Mouse (Mus musculus): ENCODE measurements around the gene Gm45234. TPM values are rescaled to one million over a fixed set of nuclear protein-coding genes. Genes with fewer than 3 reads are reported as not detected.

The Gm45234 gene
- total RNA-seq, 2 experiments from 2014 or later = not detected

Other genes starting within 250 kb of the Gm45234 start
- gene C1ra, start 243.6 kb downstream of the Gm45234 start, total RNA-seq (2015) = 4.7 and 4.8 TPM in 2 replicates
- gene C1ra, start 243.6 kb downstream of the Gm45234 start, total RNA-seq (2017) = 3.4 and 3.8 TPM in 2 replicates
- gene C1s1, start 213.7 kb downstream of the Gm45234 start, total RNA-seq (2015) = 0.14 TPM in 1 of 2 replicates, not detected in the other
- 0.28 and 1.0 TPM in 2 replicates for gene C1s1, start 213.7 kb downstream of the Gm45234 start, total RNA-seq (2017)
- not detected in 2 replicates for gene C1rb, start 185.7 kb downstream of the Gm45234 start, total RNA-seq (2015)
- gene C1rb, start 185.7 kb downstream of the Gm45234 start, total RNA-seq (2017) = not detected in 2 replicates
- gene C1s2, start 119.9 kb downstream of the Gm45234 start, total RNA-seq (2015) = not detected in 2 replicates
- 0.16 TPM in 1 of 2 replicates, not detected in the other for gene C1s2, start 119.9 kb downstream of the Gm45234 start, total RNA-seq (2017)
- 32.8 and 48.3 TPM in 2 replicates for gene Lpcat3, start 93.0 kb downstream of the Gm45234 start, total RNA-seq (2015)
- gene Lpcat3, start 93.0 kb downstream of the Gm45234 start, total RNA-seq (2017) = 22.4 and 24.8 TPM in 2 replicates
- gene Emg1, start 43.8 kb downstream of the Gm45234 start, total RNA-seq (2015) = 144 and 179 TPM in 2 replicates
- gene Emg1, start 43.8 kb downstream of the Gm45234 start, total RNA-seq (2017) = 170 and 206 TPM in 2 replicates
- gene Phb2, start 43.7 kb downstream of the Gm45234 start, total RNA-seq (2015) = 99.5 and 115 TPM in 2 replicates
- gene Phb2, start 43.7 kb downstream of the Gm45234 start, total RNA-seq (2017) = 152 and 160 TPM in 2 replicates
- gene Ptpn6, start 17.3 kb downstream of the Gm45234 start, total RNA-seq (2015) = 308 and 336 TPM in 2 replicates
- 1,009 and 1,024 TPM in 2 replicates for gene Ptpn6, start 17.3 kb downstream of the Gm45234 start, total RNA-seq (2017)
- gene Grcc10, start 14.6 kb downstream of the Gm45234 start, total RNA-seq (2015) = 177 and 203 TPM in 2 replicates
- gene Grcc10, start 14.6 kb downstream of the Gm45234 start, total RNA-seq (2017) = 121 and 136 TPM in 2 replicates
- gene Atn1, start 503 bp upstream of the Gm45234 start, total RNA-seq (2015) = 25.7 and 29.8 TPM in 2 replicates
- gene Atn1, start 503 bp upstream of the Gm45234 start, total RNA-seq (2017) = 3.0 and 10.9 TPM in 2 replicates
- gene Eno2, start 13.7 kb upstream of the Gm45234 start, total RNA-seq (2015) = not detected in 2 replicates
- gene Eno2, start 13.7 kb upstream of the Gm45234 start, total RNA-seq (2017) = not detected in 2 replicates
- not detected in 2 replicates for gene Lrrc23, start 23.7 kb upstream of the Gm45234 start, total RNA-seq (2015)
- gene Lrrc23, start 23.7 kb upstream of the Gm45234 start, total RNA-seq (2017) = 0.26 and 3.9 TPM in 2 replicates
- 5.1 and 8.0 TPM in 2 replicates for gene Spsb2, start 52.6 kb upstream of the Gm45234 start, total RNA-seq (2015)
- gene Spsb2, start 52.6 kb upstream of the Gm45234 start, total RNA-seq (2017) = 10.3 and 14.0 TPM in 2 replicates
- gene Tpi1, start 58.3 kb upstream of the Gm45234 start, total RNA-seq (2015) = 134 and 144 TPM in 2 replicates
- gene Tpi1, start 58.3 kb upstream of the Gm45234 start, total RNA-seq (2017) = 93.8 and 113 TPM in 2 replicates
- 31.8 and 32.7 TPM in 2 replicates for gene Usp5, start 73.5 kb upstream of the Gm45234 start, total RNA-seq (2015)
- 56.3 and 58.5 TPM in 2 replicates for gene Usp5, start 73.5 kb upstream of the Gm45234 start, total RNA-seq (2017)
- gene Cdca3, start 73.5 kb upstream of the Gm45234 start, total RNA-seq (2015) = 160 and 180 TPM in 2 replicates
- 168 and 185 TPM in 2 replicates for gene Cdca3, start 73.5 kb upstream of the Gm45234 start, total RNA-seq (2017)
- gene Gnb3, start 84.3 kb upstream of the Gm45234 start, total RNA-seq (2015) = not detected in 2 replicates
- gene Gnb3, start 84.3 kb upstream of the Gm45234 start, total RNA-seq (2017) = not detected in 2 replicates
- gene P3h3, start 101.7 kb upstream of the Gm45234 start, total RNA-seq (2015) = 0.09 and 0.14 TPM in 2 replicates
- gene P3h3, start 101.7 kb upstream of the Gm45234 start, total RNA-seq (2017) = 0.61 TPM in 1 of 2 replicates, not detected in the other
- not detected in 2 replicates for gene Gpr162, start 108.0 kb upstream of the Gm45234 start, total RNA-seq (2015)
- 0.33 TPM in 1 of 2 replicates, not detected in the other for gene Gpr162, start 108.0 kb upstream of the Gm45234 start, total RNA-seq (2017)
- 0.09 and 0.71 TPM in 2 replicates for gene Cd4, start 132.2 kb upstream of the Gm45234 start, total RNA-seq (2015)
- gene Cd4, start 132.2 kb upstream of the Gm45234 start, total RNA-seq (2017) = 0.20 and 0.37 TPM in 2 replicates
- 1.2 TPM in 2 replicates for gene Lag3, start 155.7 kb upstream of the Gm45234 start, total RNA-seq (2015)
- 0.44 and 1.4 TPM in 2 replicates for gene Lag3, start 155.7 kb upstream of the Gm45234 start, total RNA-seq (2017)
- 129 and 159 TPM in 2 replicates for gene Ptms, start 164.1 kb upstream of the Gm45234 start, total RNA-seq (2015)
- gene Ptms, start 164.1 kb upstream of the Gm45234 start, total RNA-seq (2017) = 195 and 207 TPM in 2 replicates
- 73.6 and 82.9 TPM in 2 replicates for gene Mlf2, start 175.4 kb upstream of the Gm45234 start, total RNA-seq (2015)
- gene Mlf2, start 175.4 kb upstream of the Gm45234 start, total RNA-seq (2017) = 50.9 and 70.6 TPM in 2 replicates
- 35.4 and 37.2 TPM in 2 replicates for gene Cops7a, start 209.5 kb upstream of the Gm45234 start, total RNA-seq (2015)
- 19.4 and 25.7 TPM in 2 replicates for gene Cops7a, start 209.5 kb upstream of the Gm45234 start, total RNA-seq (2017)
- gene Pianp, start 240.7 kb upstream of the Gm45234 start, total RNA-seq (2015) = not detected in 2 replicates
- gene Pianp, start 240.7 kb upstream of the Gm45234 start, total RNA-seq (2017) = not detected in 2 replicates